Mouse (Mus musculus) urinary bladder, postnatal 4 days (tissue): ENCODE results near the gene Dnajc7.
"Not testable (repeated sequence)": the region's sequence is repeated elsewhere in the genome, so short reads cannot be mapped to it uniquely, and the experiment has no call there.

ENCODE experiments used
- DNase-seq, 2 experiments: peaks; one replicate each; pipeline ENCODE4 v3.0.0; 2021 to 2022; ENCODE audit warnings: low spot score in 2 of 2

The Dnajc7 gene

DNA sequence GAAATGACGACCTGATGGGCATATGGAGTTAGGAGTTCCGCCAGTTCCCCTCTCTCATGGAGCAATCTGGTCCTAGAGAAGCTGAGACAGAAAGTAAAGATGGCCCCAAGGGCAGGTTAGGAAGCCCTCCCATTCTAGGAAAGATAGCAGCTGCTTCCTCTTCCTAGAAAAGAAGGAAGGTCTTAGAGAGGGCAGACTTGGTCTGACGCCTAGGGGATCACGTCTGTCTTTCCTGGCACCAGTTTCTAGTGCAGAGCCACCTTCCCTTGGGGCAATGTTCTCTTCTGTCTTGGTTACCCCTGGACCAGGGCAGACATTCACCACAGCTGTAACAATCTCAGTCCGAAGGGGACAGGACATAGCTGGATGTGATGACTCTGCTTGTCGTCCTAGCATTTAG is 71.8 kb downstream of the Dnajc7 start:
- no peak for DNase-seq

GRCm38 (mm10) chr11:100546955-100547354 is 73.0 kb downstream of the Dnajc7 start:
- no peak for DNase-seq

DNA sequence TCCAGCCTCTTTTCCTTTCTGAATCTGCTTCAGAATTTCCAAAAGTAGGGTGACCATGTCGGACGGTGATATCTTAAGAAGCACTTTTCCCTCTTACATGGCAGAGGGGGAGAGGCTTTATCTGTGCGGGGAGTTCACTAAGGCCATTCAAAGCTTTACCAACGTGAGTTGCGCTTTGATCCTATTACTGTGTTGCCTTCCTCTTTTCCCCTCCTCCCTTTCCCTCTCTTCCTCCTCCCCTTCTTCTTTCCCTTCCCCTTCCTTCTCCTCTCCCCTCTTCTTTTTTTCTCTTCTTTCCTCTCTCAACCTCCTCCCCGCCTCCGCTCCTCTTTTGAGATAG is 74.3 kb downstream of the Dnajc7 start:
- DNase-seq = no peak

- peak; percentile 86 to 90 for DNase-seq
Measured at GRCm38 (mm10) chr11:100544832-100545745, 74.9 kb downstream of the Dnajc7 start, which contains the start of gene Ttc25. Gene Ttc25, plus strand, starts transcription at chr11:100545607.

GRCm38 (mm10) chr11:100541577-100541976 is 78.4 kb downstream of the Dnajc7 start:
- no peak for DNase-seq

GRCm38 (mm10) chr11:100540966-100541365 is 79.0 kb downstream of the Dnajc7 start:
- no peak for DNase-seq

- DNase-seq = no peak
Measured at GRCm38 (mm10) chr11:100536466-100536865, 83.5 kb downstream of the Dnajc7 start.

DNA sequence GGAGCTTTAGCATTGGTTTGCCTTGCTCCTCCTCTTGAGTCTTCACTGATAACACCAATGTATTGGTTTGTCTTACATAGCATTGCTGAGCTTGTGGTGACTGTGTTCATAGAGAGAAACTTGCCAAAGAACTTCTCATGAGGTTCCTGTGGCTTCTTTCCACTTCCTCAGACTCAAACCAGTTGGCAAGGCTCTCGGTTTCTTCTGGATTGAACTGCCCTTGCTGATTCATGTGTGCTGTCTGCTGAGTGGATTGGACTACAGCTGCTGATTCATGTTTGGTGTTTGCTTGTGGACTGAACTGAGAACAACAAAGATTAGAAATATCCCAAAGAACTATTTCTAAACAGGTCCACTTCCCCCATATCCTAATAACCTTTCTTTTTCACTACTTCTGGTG is 84.0 kb downstream of the Dnajc7 start:
- DNase-seq = no peak

GRCm38 (mm10) chr11:100534821-100535220 is 85.1 kb downstream of the Dnajc7 start:
- not testable (repeated sequence) for DNase-seq

GRCm38 (mm10) chr11:100534411-100534810 is 85.6 kb downstream of the Dnajc7 start:
- not testable (repeated sequence) for DNase-seq

DNA sequence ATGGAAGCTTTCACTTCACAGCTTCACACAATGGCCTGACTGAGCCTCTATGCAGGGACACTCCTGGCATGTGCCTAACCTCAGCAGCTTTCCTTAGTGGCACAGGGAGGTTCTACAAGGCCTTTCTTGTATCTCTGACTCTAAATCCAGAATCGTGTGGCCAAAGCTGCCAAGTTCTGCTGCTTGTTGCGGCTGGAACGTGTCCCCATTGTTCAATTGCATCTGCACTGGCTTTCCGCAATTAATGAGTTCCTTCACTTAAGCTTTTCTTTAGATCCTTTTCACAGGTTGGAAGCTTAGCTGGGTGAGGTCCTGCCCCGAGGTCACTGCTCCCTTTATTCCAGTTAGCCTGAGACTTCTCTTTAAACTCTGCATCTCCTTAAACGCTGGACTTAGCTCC is 86.1 kb downstream of the Dnajc7 start:
- DNase-seq = no peak
